Mouse (Mus musculus) erythroblast, adult 5-6 weeks (primary cell): ENCODE data around the gene Fam129a. TPM values are rescaled to one million over a fixed set of nuclear protein-coding genes. Genes with fewer than 3 reads are reported as not detected.

ENCODE experiments used
- ATAC-seq: replicated peaks from 2 replicates; pipeline ENCODE4 v1.8.0; 2016; ENCODE audit warnings: moderate number of reproducible peaks, mild to moderate bottlenecking, moderate TSS enrichment, inconsistent platforms; ENCODE audit not compliant: poor library complexity, low FRiP score, severe bottlenecking
- total RNA-seq, 2 experiments: library from RNA; stranded (forward) in 1 of 2; stranded (reverse) in 1 of 2; fragments of 150-400 nt in 1 of 2; fragments of 200-764, 138-1000 nt in 1 of 2; gene quantifications; 2 replicates each; pipeline versions ENCODE4 v1.2.3 to v1.2.4; 2015 to 2017; ENCODE audit warnings: low replicate concordance in 2 of 2

The Fam129a gene
- total RNA-seq (2015; ENCODE audit: low replicate concordance) (12.7 and 15.4 TPM in 2 replicates), total RNA-seq (2017; ENCODE audit: low replicate concordance) (10.9 and 13.3 TPM in 2 replicates)

GRCm38 (mm10) chr1:151570981-151571837 lies at the start of gene Fam129a:
TSS of gene Fam129a (plus strand) at chr1:151571186.
- ATAC-seq = no peak

GRCm38 (mm10) chr1:151526701-151527100 lies 44.3 kb upstream of the Fam129a start:
- no peak for ATAC-seq

- no peak for ATAC-seq
These were observed 27.0 kb upstream of the Fam129a start for GRCm38 (mm10) chr1:151543796-151544477.

- no peak for ATAC-seq
These were observed 26.4 kb upstream of the Fam129a start for GRCm38 (mm10) chr1:151544581-151544980.

- ATAC-seq = no peak
These were observed 25.4 kb upstream of the Fam129a start for GRCm38 (mm10) chr1:151545571-151545970.

GRCm38 (mm10) chr1:151548896-151549610 lies 21.9 kb upstream of the Fam129a start:
- ATAC-seq = no peak

GRCm38 (mm10) chr1:151549794-151550193 lies 21.2 kb upstream of the Fam129a start:
- ATAC-seq = no peak

- no peak for ATAC-seq
These were observed 20.2 kb upstream of the Fam129a start for GRCm38 (mm10) chr1:151550587-151551479.

- ATAC-seq = no peak
These were observed 10.4 kb upstream of the Fam129a start for GRCm38 (mm10) chr1:151560536-151560935.

GRCm38 (mm10) chr1:151563401-151563800 lies 7.6 kb upstream of the Fam129a start:
- ATAC-seq = no peak

- ATAC-seq = no peak
These were observed 7.1 kb upstream of the Fam129a start for GRCm38 (mm10) chr1:151563893-151564292.

- ATAC-seq = peak; percentile 70; the same call in 1 of the 2 replicates
These were observed 6.6 kb upstream of the Fam129a start for GRCm38 (mm10) chr1:151564377-151564776.

- ATAC-seq = no peak
These were observed 2.3 kb upstream of the Fam129a start for GRCm38 (mm10) chr1:151568682-151569081.

DNA sequence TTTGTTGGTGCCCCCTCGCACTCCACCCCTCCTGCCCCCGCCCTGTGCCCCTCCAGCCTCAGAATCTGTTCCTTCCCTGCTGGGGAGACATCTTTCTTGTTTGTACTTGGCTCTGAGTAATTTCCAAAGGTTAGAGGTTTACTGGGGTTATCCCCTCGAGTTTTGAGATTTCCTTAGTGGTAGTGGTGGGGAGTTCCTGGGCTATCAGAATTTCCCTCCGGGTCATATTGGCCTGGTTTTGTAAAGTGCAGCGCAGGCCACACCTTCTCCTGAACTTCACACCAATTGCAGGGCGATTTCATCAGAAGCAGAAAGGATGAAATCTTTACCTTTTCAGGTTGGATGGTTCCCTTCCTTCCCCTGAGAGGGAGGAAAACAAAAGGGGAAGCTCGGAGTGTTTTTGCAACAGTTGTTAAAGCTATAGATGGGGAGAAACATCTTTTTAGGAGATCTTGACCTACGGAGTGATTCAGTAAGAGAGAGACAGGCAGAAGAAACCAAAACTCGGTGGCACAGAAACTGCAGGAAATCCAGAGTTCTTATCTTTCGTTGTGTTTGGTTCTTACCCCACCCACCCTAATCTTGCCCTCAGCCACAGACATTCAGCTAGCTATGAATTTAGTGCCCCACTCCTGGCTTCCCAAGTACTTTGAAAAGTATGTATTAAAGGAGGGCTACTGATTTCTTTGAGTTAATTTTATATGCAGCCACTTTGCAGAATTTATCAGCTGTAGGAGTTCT lies 1.0 kb downstream of the Fam129a start:
- no peak for ATAC-seq

DNA sequence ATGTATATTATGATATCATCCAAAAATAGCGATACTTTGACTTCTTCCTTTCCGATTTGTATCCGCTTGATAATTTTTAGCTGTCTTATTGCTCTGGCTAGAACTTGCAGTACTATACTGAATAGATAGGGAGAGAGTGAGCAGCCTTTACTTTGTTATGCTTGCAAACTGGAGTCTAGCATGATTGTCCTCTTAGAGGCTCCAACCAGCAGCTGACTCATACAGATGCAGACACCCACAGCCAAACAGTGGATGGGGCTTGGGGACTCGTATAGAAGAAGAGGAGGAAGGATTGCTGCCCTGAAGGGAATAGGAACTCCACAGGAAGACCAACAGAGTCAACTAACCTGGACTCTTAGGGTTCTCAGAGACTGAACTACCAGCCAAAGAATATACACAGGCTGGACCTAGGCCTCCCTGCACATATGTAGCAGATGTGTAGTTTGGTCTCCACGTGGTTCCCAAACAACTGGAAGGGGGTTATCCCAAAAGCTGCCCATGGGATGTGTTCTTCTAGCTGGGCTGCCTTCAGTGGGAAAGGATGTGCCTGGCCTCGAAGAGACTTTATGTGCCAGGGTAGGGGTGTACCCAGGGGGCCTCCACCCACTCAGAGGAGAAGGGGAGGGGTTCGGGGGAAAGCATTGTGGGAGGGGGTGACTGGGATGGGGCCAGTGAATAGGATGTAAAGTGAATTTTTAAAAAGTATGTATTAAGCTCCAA lies 1.8 kb downstream of the Fam129a start:
- no peak for ATAC-seq

GRCm38 (mm10) chr1:151580200-151580982 lies 9.4 kb downstream of the Fam129a start:
- no peak for ATAC-seq

- ATAC-seq = no peak
These were observed 10.5 kb downstream of the Fam129a start for GRCm38 (mm10) chr1:151581454-151581853.
